Mouse (Mus musculus): ENCODE data around the gene Myg1.

DNA sequence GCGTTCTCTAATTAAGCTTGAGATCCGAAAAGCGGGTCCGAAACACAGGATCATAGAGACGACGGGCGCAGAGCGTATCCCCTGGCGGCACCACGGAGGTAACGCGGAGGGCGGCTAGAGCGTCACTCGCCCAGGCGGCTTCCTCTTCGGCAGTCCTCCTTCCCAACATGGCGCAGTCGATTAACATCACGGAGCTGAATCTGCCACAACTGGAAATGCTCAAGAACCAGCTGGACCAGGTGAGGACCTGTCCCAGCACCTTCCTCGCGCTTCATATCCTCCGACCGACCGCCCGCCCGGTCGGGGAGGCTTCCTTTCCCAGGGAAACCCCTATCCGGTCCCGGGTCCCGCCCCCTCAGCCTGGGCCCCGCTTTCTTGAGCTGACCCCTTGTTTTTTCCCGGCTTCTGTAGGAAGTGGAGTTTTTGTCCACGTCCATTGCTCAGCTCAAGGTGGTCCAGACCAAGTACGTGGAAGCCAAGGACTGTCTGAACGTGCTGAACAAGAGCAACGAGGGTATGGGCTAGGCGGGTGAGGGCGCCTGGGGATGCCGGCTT lies 5.4 kb upstream of the Myg1 start, which contains the start of gene Pfdn5:
- TF ChIP-seq USF1 (IDR thresholded peaks at IDR 0.05; ENCODE audit: low read depth): no peak
- TF ChIP-seq POLR2A (IDR thresholded peaks at IDR 0.05; ENCODE audit: insufficient read length, low read depth): peak; percentile 91

All from myocyte (in vitro differentiated cells).